Mouse (Mus musculus) thymus, postnatal 0 days (tissue): ENCODE results near the gene Ndufs5. TPM values are rescaled to one million over a fixed set of nuclear protein-coding genes. Genes with fewer than 3 reads are reported as not detected.

ENCODE experiments used
- DNase-seq: peaks from one replicate; pipeline ENCODE4 v3.0.0-alpha.2; 2015; ENCODE audit warnings: low spot score
- polyA plus RNA-seq: library from polyadenylated mRNA; unstranded; fragments of >200 nt; fragmentation: Nextera tagmentation; extraction: Ambion mirVana; gene quantifications from 2 replicates; pipeline ENCODE4 v1.2.1, GENCODE M21; 2015

Ndufs5 gene
- 485 and 491 TPM in 2 replicates for polyA plus RNA-seq

GRCm38 (mm10) chr4:123717574-123718433 is at the start of gene Ndufs5:
Gene Ndufs5, minus strand, starts transcription at chr4:123718202.
- DNase-seq = peak; percentile 97

GRCm38 (mm10) chr4:123765071-123765470 is 47.1 kb upstream of the Ndufs5 start:
- no peak for DNase-seq

GRCm38 (mm10) chr4:123758306-123758705 is 40.3 kb upstream of the Ndufs5 start:
- DNase-seq = peak; percentile 7

- DNase-seq = no peak
Measured at GRCm38 (mm10) chr4:123750707-123751312, 32.8 kb upstream of the Ndufs5 start.

GRCm38 (mm10) chr4:123750152-123750651 is 32.2 kb upstream of the Ndufs5 start, which contains the start of gene Akirin1:
Gene Akirin1, minus strand, starts transcription at chr4:123750345.
- peak; percentile 98 for DNase-seq

GRCm38 (mm10) chr4:123749484-123750130 is 31.6 kb upstream of the Ndufs5 start:
- no peak for DNase-seq

GRCm38 (mm10) chr4:123748726-123749415 is 30.9 kb upstream of the Ndufs5 start:
- DNase-seq = peak; percentile 33

- no peak for DNase-seq
Measured at GRCm38 (mm10) chr4:123745221-123745775, 27.3 kb upstream of the Ndufs5 start.

- DNase-seq = peak; percentile 53
Measured at GRCm38 (mm10) chr4:123742891-123743290, 24.9 kb upstream of the Ndufs5 start.

GRCm38 (mm10) chr4:123738708-123739107 is 20.7 kb upstream of the Ndufs5 start:
- no peak for DNase-seq

GRCm38 (mm10) chr4:123733532-123733931 is 15.5 kb upstream of the Ndufs5 start:
- DNase-seq = no peak

- no peak for DNase-seq
Measured at GRCm38 (mm10) chr4:123732921-123733320, 14.9 kb upstream of the Ndufs5 start.

- DNase-seq = no peak
Measured at GRCm38 (mm10) chr4:123732163-123732910, 14.3 kb upstream of the Ndufs5 start.

- DNase-seq = no peak
Measured at GRCm38 (mm10) chr4:123721761-123722160, 3.8 kb upstream of the Ndufs5 start.

GRCm38 (mm10) chr4:123718434-123718780 is 405 bp upstream of the Ndufs5 start:
- no peak for DNase-seq

- DNase-seq = no peak
Measured at GRCm38 (mm10) chr4:123712431-123712830, 5.6 kb downstream of the Ndufs5 start.

GRCm38 (mm10) chr4:123707340-123707739 is 10.7 kb downstream of the Ndufs5 start:
- no peak for DNase-seq

- DNase-seq = no peak
Measured at GRCm38 (mm10) chr4:123705340-123705739, 12.7 kb downstream of the Ndufs5 start.

- no peak for DNase-seq
Measured at GRCm38 (mm10) chr4:123693384-123693783, 24.6 kb downstream of the Ndufs5 start.

- DNase-seq = no peak
Measured at GRCm38 (mm10) chr4:123692071-123692470, 25.9 kb downstream of the Ndufs5 start.
